Comparison of ENCODE assay signal across 8 mouse cellular contexts in genomic region chr14:111149653-111150052, GRCm38 (mm10).
A peak's percentile ranks its signal among the peaks of the same experiment; 100 is the strongest.
DNase-seq lines count a peak whose midpoint lies in the region; ATAC-seq lines count a peak whose summit lies in the region.
"Had no signal": no experiment of that assay in that cellular context is flagged by ENCODE, and none has a peak within 500 bp of the region (broad histone marks: within the 10 kb centered on the region; RNA-seq: fewer than 3 reads in every experiment).

No protein-coding gene starts in this region.

- 60% methylated on average over 2 of the region's 2 CpGs for WGBS in kidney, embryonic 14.5 days
- WGBS in midbrain, embryonic 16.5 days = 52% methylated on average over 2 of the region's 2 CpGs

- no peak overlapping the region for H3K4me2 ChIP-seq in kidney, embryonic 14.5 days (replicated peaks; ENCODE audit: low read depth, low read length)
- H3K4me2 ChIP-seq in midbrain, embryonic 16.5 days (ENCODE audit: low read length) = no peak overlapping the region
- H3K4me2 ChIP-seq: embryonic facial prominence, embryonic 15.5 days had no signal

- peak; percentile 5 to 24 for DNase-seq in kidney, postnatal 4 days
- DNase-seq in NIH3T3 (ENCODE audit: low read depth) = peak; percentile 26
- DNase-seq in cerebellum, postnatal 36 days = peak; percentile 2 to 17
- DNase-seq in retina, adult 2 months (ENCODE audit: low read depth, low spot score) = peak; percentile 23
- DNase-seq in thymus, postnatal 4 days = no peak

- ATAC-seq in kidney, embryonic 14.5 days (ENCODE audit: low FRiP score, low TSS enrichment) = no peak
- no peak for ATAC-seq in midbrain, embryonic 16.5 days

- H3K4me1 ChIP-seq in kidney, embryonic 14.5 days (ENCODE audit: control insufficient read depth, insufficient read depth, low read length) = no peaks in the 10 kb centered on the region
- no peaks in the 10 kb centered on the region for H3K4me1 ChIP-seq in midbrain, embryonic 16.5 days (ENCODE audit: control insufficient read depth, insufficient read depth, low read length)
- H3K4me1 ChIP-seq: embryonic facial prominence, embryonic 15.5 days had no signal

- no peaks in the 10 kb centered on the region for H3K27me3 ChIP-seq in kidney, embryonic 14.5 days (ENCODE audit: control insufficient read depth, insufficient read depth, low read length)
- H3K27me3 ChIP-seq in midbrain, embryonic 16.5 days (ENCODE audit: control insufficient read depth, insufficient read depth, low read depth, low read length) = no peaks in the 10 kb centered on the region
- H3K27me3 ChIP-seq: embryonic facial prominence, embryonic 15.5 days had no signal

- no peaks in the 10 kb centered on the region for H3K9me3 ChIP-seq in kidney, embryonic 14.5 days (ENCODE audit: control insufficient read depth, low read length)
- H3K9me3 ChIP-seq in midbrain, embryonic 16.5 days (replicated peaks; ENCODE audit: control insufficient read depth, low read length, poor library complexity, severe bottlenecking) = no peaks in the 10 kb centered on the region
- H3K9me3 ChIP-seq: embryonic facial prominence, embryonic 15.5 days had no signal

- no peak overlapping the region for H3K9ac ChIP-seq in kidney, embryonic 14.5 days (ENCODE audit: low read depth, low read length)
- H3K9ac ChIP-seq in midbrain, embryonic 16.5 days (ENCODE audit: low read depth, low read length) = no peak overlapping the region
- H3K9ac ChIP-seq: embryonic facial prominence, embryonic 15.5 days had no signal

- no peaks in the 10 kb centered on the region for H3K36me3 ChIP-seq in kidney, embryonic 14.5 days (ENCODE audit: control insufficient read depth, insufficient read depth, low read length)
- no peaks in the 10 kb centered on the region for H3K36me3 ChIP-seq in midbrain, embryonic 16.5 days (ENCODE audit: control insufficient read depth, insufficient read depth, low read length)
- H3K36me3 ChIP-seq: embryonic facial prominence, embryonic 15.5 days had no signal

- H3K27ac ChIP-seq in kidney, embryonic 14.5 days (ENCODE audit: low read depth, low read length) = no peak overlapping the region
- no peak overlapping the region for H3K27ac ChIP-seq in midbrain, embryonic 16.5 days (ENCODE audit: low read length)
- H3K27ac ChIP-seq: embryonic facial prominence, embryonic 15.5 days had no signal

- no peak overlapping the region for H3K4me3 ChIP-seq in kidney, embryonic 14.5 days (ENCODE audit: low read length)
- no peak overlapping the region for H3K4me3 ChIP-seq in midbrain, embryonic 16.5 days (ENCODE audit: low read depth, low read length)
- H3K4me3 ChIP-seq: embryonic facial prominence, embryonic 15.5 days had no signal
